Mouse (Mus musculus) splenic B cell, adult 2 months (primary cell): ENCODE data around the gene Atp1a2.

Experiments
- DNase-seq: peaks from one replicate; pipeline ENCODE4 v3.0.0-alpha.2; 2011; ENCODE audit warnings: low read depth, low spot score
- H3K27me3 ChIP-seq: 2 replicates; pipeline ENCODE4 v1.6.1; 2012; ENCODE audit warnings: mild to moderate bottlenecking, low read length, moderate library complexity, mixed read lengths; ENCODE audit not compliant: control insufficient read depth, poor library complexity, insufficient read depth, severe bottlenecking
- H3K36me3 ChIP-seq: 2 replicates; pipeline ENCODE4 v1.6.1; 2012; ENCODE audit warnings: mild to moderate bottlenecking, low read length, moderate library complexity, mixed read lengths; ENCODE audit not compliant: control insufficient read depth, poor library complexity, insufficient read depth, severe bottlenecking

Gene Atp1a2

DNA sequence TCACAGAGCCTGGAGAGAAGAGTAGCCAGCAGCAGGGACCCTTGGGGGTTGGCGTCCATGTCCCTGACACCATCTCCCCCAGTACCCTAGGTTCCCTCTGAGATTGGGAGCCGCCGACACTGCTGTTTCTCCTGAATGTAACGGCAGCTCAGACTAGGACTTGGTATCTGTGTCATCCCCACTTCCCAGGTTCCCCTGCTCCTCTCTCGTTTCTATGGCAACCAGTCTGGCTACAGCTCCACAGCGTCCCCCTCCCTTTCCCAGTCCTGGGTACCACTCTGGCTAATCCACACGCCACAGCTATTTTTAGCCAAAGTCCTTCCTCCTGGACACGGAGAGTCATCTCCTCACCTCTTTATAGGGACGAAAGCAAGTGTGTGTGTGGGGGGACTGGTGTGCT, 31.3 kb upstream of the Atp1a2 start, which contains the start of gene Kcnj9:
Gene Kcnj9, minus strand, starts transcription at position 188 of the 400 bp plus-strand sequence.
- no peak for DNase-seq
- H3K27me3 ChIP-seq = no peaks in the 10 kb centered on the region
- H3K36me3 ChIP-seq = no peaks in the 10 kb centered on the region

GRCm38 (mm10) chr1:172328461-172328860, 30.6 kb upstream of the Atp1a2 start:
- DNase-seq = no peak
- Histone ChIP-seq H3K27me3 (no peaks in the 10 kb centered on the region), H3K36me3 (no peaks in the 10 kb centered on the region)

GRCm38 (mm10) chr1:172328041-172328440, 30.2 kb upstream of the Atp1a2 start:
- Histone ChIP-seq H3K27me3 (no peaks in the 10 kb centered on the region), H3K36me3 (no peaks in the 10 kb centered on the region)
- no peak for DNase-seq

GRCm38 (mm10) chr1:172327206-172328001, 29.5 kb upstream of the Atp1a2 start:
- Histone ChIP-seq H3K36me3 (no peaks in the 10 kb centered on the region), H3K27me3 (no peaks in the 10 kb centered on the region)
- DNase-seq = no peak

DNA sequence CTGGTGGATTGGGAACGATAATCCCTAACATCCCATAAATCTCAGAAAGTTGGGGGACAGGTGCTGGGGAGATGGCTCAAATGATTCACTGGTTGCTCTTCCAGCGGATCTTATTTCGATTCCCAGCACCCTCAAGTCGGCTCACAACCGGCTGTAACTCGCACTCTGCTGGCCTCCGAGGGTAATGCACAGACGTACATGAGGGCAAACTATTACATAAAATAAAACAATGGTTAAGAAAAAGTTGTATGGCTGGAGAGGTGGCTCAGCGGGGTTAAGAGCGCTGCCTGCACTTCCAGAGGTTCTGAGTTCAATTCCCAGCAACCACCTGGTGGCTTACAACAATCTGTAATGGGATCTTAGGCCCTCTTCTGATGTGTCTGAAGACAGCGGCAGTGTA, 28.8 kb upstream of the Atp1a2 start:
- no peak for DNase-seq
- H3K36me3 ChIP-seq = no peaks in the 10 kb centered on the region
- H3K27me3 ChIP-seq = no peaks in the 10 kb centered on the region

- peak; percentile 85 for DNase-seq
- Histone ChIP-seq H3K27me3 (no peaks in the 10 kb centered on the region), H3K36me3 (no peaks in the 10 kb centered on the region)
Measured at GRCm38 (mm10) chr1:172325680-172326535, 28.0 kb upstream of the Atp1a2 start.

- no peaks in the 10 kb centered on the region for H3K27me3 ChIP-seq
- peaks cover 2% of the 10 kb centered on the region; the same call in 1 of the 2 replicates for H3K36me3 ChIP-seq
- peak; percentile 88 for DNase-seq
Measured at GRCm38 (mm10) chr1:172324725-172325124, 26.9 kb upstream of the Atp1a2 start.

DNA sequence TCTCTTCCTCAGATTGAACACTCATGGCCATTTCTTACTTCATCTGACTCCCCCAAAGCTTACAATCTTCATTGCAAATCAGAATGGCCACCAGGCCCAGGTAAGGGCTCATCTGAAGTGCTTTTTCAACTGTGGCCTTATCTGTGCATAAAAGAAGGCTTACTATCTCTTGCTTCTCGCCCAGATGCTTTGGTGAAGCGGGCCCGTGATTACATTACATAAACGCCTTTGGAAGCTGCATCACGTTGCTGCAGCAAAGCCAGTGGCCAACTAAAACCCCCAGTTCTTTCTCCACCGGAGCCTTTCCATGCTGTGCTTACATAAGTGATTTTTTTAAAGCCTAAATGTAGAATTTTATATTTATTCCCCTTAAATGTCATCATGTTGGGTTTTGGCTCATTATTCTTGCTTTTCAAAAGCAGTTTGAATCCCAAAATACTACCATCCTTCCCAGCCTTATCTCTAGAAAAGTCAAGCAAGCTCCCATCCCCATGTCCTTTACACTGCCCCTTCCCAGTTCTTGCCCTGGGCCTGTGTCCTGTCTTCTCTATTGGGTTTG, 26.0 kb upstream of the Atp1a2 start:
- H3K36me3 ChIP-seq = peaks cover 2% of the 10 kb centered on the region; the same call in 1 of the 2 replicates
- no peak for DNase-seq
- H3K27me3 ChIP-seq = no peaks in the 10 kb centered on the region

DNA sequence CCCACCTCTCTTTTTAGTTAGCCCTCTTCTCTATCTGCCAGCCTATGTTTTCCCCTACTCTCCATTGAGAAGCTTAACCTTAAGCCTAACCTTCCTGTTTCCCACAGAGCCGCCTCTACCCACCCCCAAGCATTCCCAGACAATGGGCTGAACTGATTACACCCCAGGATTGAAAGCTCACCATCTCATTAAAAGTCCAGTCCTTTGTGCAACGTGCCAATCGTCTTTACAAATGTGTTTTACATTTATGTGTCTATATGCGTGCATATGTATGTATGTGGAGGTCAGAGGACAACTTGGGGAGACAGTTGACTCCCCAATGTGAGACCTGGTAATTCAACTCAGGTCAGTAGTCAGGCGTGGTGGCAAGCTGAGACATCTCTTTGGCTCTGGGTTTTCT, 25.4 kb upstream of the Atp1a2 start:
- no peaks in the 10 kb centered on the region for H3K27me3 ChIP-seq
- peaks cover 2% of the 10 kb centered on the region; the same call in 1 of the 2 replicates for H3K36me3 ChIP-seq
- no peak for DNase-seq

GRCm38 (mm10) chr1:172322725-172323124, 24.9 kb upstream of the Atp1a2 start:
- Histone ChIP-seq H3K36me3 (peaks cover 5% of the 10 kb centered on the region), H3K27me3 (no peaks in the 10 kb centered on the region)
- DNase-seq = no peak

- Histone ChIP-seq H3K36me3 (peaks cover 5% of the 10 kb centered on the region), H3K27me3 (no peaks in the 10 kb centered on the region)
- DNase-seq = no peak
Measured at GRCm38 (mm10) chr1:172319921-172320411, 22.1 kb upstream of the Atp1a2 start.

DNA sequence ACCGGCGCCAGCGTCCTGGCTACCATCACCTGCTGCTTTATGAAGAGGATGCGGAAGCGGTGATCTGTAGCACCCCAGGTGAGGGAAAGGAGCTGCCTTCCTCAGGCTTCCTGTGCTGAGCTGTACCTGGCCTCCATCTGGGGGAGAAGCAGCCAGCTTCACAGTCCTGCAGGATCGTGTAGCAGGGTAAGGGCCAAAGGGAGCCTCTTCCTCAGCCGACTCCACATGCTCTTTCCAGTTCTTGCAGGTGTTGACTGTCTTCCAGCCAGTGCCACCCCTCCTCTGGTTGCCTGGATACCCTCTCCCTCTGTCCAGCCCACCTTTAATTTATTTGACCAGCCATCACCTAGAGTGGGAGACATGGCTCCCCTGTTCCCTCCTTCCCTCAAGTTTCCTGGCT, 21.5 kb upstream of the Atp1a2 start:
- H3K36me3 ChIP-seq = peaks cover 5% of the 10 kb centered on the region
- DNase-seq = no peak
- no peaks in the 10 kb centered on the region for H3K27me3 ChIP-seq

- Histone ChIP-seq H3K27me3 (no peaks in the 10 kb centered on the region), H3K36me3 (peaks cover 5% of the 10 kb centered on the region)
- no peak for DNase-seq
Measured at GRCm38 (mm10) chr1:172318424-172319035, 20.7 kb upstream of the Atp1a2 start.

DNA sequence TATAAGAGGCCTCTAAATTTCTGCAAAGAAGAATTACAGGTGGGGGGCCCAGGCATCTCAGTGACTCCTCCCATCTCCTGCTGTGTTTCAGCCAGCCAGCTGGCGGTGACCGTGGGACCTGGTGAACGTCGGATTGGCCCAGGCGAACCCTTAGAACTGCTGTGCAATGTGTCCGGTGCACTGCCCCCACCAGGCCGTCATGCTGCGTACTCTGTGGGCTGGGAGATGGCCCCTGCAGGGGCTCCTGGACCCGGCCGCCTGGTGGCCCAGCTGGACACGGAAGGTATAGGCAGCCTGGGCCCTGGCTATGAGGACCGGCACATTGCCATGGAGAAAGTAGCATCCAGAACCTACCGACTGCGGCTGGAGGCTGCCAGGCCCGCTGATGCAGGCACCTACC, 20.1 kb upstream of the Atp1a2 start:
- Histone ChIP-seq H3K27me3 (no peaks in the 10 kb centered on the region), H3K36me3 (peaks cover 5% of the 10 kb centered on the region)
- DNase-seq = no peak
